Mouse (Mus musculus): ENCODE data around the gene Dstyk. TPM values are rescaled to one million over a fixed set of nuclear protein-coding genes. Genes with fewer than 3 reads are reported as not detected.

The Dstyk gene
- polyA plus RNA-seq, 1 experiment from 2014 or later, result 17.6 TPM

DNA sequence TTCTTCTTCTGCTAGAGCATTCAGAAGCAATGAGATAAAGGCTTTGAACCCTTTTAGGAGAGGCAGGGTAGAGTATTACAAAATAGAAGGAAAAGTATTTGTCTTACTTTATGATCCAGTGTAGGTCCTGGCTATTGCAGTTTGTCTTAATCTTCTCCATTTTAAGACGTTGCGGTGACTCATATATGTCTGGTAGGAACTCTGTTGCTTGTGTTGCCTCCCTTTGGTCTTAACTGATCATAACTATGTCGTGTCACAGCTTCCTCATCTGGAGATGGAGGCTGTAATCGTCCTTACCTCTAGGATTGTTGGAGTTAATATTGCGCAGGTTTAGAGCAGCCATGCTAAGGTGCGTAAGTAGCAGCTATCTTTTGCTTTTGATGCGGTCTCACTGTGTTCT lies 3.3 kb downstream of the Dstyk start:
- 92% methylated on average over 7 of the region's 7 CpGs for WGBS
- Histone ChIP-seq H3K4me1 (peaks cover 19% of the 10 kb centered on the region), H3K4me2 (replicated peaks) (no peak overlapping the region), H3K4me3 (no peak overlapping the region), H3K27ac (replicated peaks) (no peak overlapping the region), H3K27me3 (no peaks in the 10 kb centered on the region), H3K36me3 (peaks cover 5% of the 10 kb centered on the region; the same call in 1 of the 2 replicates), H3K9me3 (no peaks in the 10 kb centered on the region), H3K9ac (replicated peaks) (no peak overlapping the region)
- ATAC-seq (ENCODE audit: low FRiP score, low read depth), result no peak

DNA sequence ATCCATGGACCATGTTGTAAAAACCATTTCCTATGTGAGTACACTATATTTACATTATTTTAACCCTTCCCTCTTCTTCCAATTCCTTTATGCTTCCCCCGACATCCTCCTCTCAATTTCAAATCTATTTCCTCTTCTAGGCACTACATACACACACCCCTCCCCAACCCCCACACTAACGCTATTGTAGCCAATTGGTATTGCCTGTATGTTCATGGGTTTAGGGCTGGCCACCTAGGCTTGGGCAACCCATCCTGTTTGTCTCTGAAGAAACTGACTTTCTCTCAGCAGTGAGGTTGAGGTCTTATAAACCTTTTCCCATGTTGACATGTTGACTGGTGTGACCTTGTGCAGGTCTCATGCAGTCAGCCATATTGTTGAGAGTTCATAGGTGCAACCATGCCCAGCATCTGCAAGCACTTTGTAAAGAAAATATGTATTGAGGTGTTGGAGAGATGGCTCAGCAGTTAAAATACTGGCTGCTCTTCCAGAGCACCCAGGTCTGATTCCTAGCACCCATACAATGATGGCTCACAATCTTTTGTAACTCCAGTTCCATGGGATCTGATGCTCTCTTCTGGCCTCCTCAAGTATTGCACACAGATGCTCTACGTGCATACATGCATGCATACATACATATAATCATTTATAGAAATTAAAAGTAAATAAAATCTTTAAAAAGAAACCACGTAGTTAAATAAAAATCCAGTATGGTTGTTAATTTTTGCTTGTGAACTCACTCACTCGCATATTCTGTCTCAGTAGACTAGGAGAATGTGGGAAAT lies 5.7 kb downstream of the Dstyk start:
- peaks cover 15% of the 10 kb centered on the region for H3K4me1 ChIP-seq
- no peaks in the 10 kb centered on the region for H3K27me3 ChIP-seq
- H3K4me2 ChIP-seq (replicated peaks), result no peak overlapping the region
- peaks cover 5% of the 10 kb centered on the region; the same call in 1 of the 2 replicates for H3K36me3 ChIP-seq
- H3K9me3 ChIP-seq, result no peaks in the 10 kb centered on the region
- ATAC-seq (ENCODE audit: low FRiP score, low read depth), result no peak
- no peak overlapping the region for H3K9ac ChIP-seq (replicated peaks)
- WGBS, result 93% methylated on average over 5 of the region's 5 CpGs
- no peak overlapping the region for H3K4me3 ChIP-seq
- H3K27ac ChIP-seq (replicated peaks), result no peak overlapping the region

DNA sequence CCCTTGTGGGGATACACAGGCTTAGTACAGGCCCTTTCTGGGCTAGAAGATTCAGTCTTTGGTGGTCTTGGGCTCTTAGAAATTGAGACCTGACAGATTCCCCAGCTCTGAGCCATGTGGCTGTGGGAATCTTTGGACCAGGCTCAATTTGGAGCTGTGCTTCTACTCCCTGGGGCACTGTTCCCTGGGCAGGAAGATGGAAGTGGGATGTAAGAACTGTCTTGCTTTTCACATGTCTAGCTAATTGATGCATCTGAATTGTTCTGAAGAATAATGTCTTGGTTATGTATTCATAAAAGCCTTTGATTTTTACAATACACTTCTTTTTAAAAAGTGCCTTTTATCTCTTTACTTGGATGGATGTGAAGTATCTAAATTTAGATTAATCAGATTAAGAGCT lies 8.2 kb downstream of the Dstyk start:
- Histone ChIP-seq H3K27ac (replicated peaks) (no peak overlapping the region), H3K4me1 (peaks cover 6% of the 10 kb centered on the region), H3K9ac (replicated peaks) (no peak overlapping the region), H3K36me3 (peaks cover 5% of the 10 kb centered on the region; the same call in 1 of the 2 replicates), H3K9me3 (no peaks in the 10 kb centered on the region), H3K4me3 (no peak overlapping the region), H3K4me2 (replicated peaks) (no peak overlapping the region), H3K27me3 (no peaks in the 10 kb centered on the region)
- ATAC-seq (ENCODE audit: low FRiP score, low read depth), result no peak

- ATAC-seq (ENCODE audit: low FRiP score, low read depth), result no peak
- no peak overlapping the region for H3K4me2 ChIP-seq (replicated peaks)
- WGBS, result 65% methylated on average over 3 of the region's 3 CpGs
- no peak overlapping the region for H3K9ac ChIP-seq (replicated peaks)
- H3K27me3 ChIP-seq, result no peaks in the 10 kb centered on the region
- H3K4me3 ChIP-seq, result no peak overlapping the region
- peaks cover 4% of the 10 kb centered on the region for H3K4me1 ChIP-seq
- H3K36me3 ChIP-seq, result peaks cover 5% of the 10 kb centered on the region; the same call in 1 of the 2 replicates
- 0 out of 2 replicates have a peak overlapping the region, but pooled peaks have one; percentile 35 for H3K27ac ChIP-seq (replicated peaks)
- no peaks in the 10 kb centered on the region for H3K9me3 ChIP-seq
Observed at GRCm38 (mm10) chr1:132430818-132431217, 13.5 kb downstream of the Dstyk start.

GRCm38 (mm10) chr1:132431716-132432115 lies 14.4 kb downstream of the Dstyk start:
- no peaks in the 10 kb centered on the region for H3K9me3 ChIP-seq
- H3K9ac ChIP-seq (replicated peaks), result no peak overlapping the region
- no peak for ATAC-seq (ENCODE audit: low FRiP score, low read depth)
- WGBS, result 89% methylated on average over 9 of the region's 9 CpGs
- peaks cover 4% of the 10 kb centered on the region; the same call in 1 of the 2 replicates for H3K4me1 ChIP-seq
- H3K27me3 ChIP-seq, result no peaks in the 10 kb centered on the region
- H3K4me3 ChIP-seq, result no peak overlapping the region
- H3K27ac ChIP-seq (replicated peaks), result no peak overlapping the region
- no peak overlapping the region for H3K4me2 ChIP-seq (replicated peaks)
- H3K36me3 ChIP-seq, result peaks cover 5% of the 10 kb centered on the region; the same call in 1 of the 2 replicates

GRCm38 (mm10) chr1:132433349-132433748 lies 16.0 kb downstream of the Dstyk start:
- Histone ChIP-seq H3K4me3 (no peak overlapping the region), H3K9ac (replicated peaks) (no peak overlapping the region), H3K36me3 (peaks cover 8% of the 10 kb centered on the region; the same call in 1 of the 2 replicates), H3K4me1 (peaks cover 4% of the 10 kb centered on the region; the same call in 1 of the 2 replicates), H3K27me3 (no peaks in the 10 kb centered on the region), H3K4me2 (replicated peaks) (no peak overlapping the region), H3K9me3 (no peaks in the 10 kb centered on the region), H3K27ac (replicated peaks) (no peak overlapping the region)
- WGBS, result 81% methylated on average over 5 of the region's 5 CpGs
- no peak for ATAC-seq (ENCODE audit: low FRiP score, low read depth)

DNA sequence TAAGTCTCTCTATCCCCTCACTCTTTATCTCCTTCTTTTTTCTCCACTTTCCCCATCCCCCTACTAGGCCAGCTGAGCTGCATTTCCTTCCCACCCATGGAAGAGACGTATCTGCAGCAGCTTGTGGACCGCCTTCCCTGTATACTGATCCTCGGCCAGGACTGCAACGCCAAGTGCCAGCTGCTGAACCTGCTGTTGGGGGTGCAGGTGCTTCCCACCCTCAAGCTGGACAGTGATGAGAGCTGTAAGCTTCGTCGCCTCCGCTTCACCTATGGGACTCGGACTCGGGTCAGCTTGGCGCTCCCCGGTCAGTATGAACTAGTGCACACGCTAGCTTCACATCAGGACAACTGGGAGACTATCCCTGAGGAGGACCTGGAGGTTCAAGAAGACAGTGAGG lies 16.7 kb downstream of the Dstyk start:
- WGBS, result 88% methylated on average over 12 of the region's 12 CpGs
- Histone ChIP-seq H3K4me3 (no peak overlapping the region), H3K36me3 (peaks cover 12% of the 10 kb centered on the region; the same call in 1 of the 2 replicates), H3K9ac (replicated peaks) (no peak overlapping the region), H3K4me2 (replicated peaks) (no peak overlapping the region), H3K4me1 (peaks cover 4% of the 10 kb centered on the region; the same call in 1 of the 2 replicates), H3K9me3 (no peaks in the 10 kb centered on the region), H3K27me3 (no peaks in the 10 kb centered on the region), H3K27ac (replicated peaks) (no peak overlapping the region)
- no peak for ATAC-seq (ENCODE audit: low FRiP score, low read depth)

- peaks cover 21% of the 10 kb centered on the region for H3K36me3 ChIP-seq
- H3K4me2 ChIP-seq (replicated peaks), result no peak overlapping the region
- no peak overlapping the region for H3K9ac ChIP-seq (replicated peaks)
- no peak overlapping the region for H3K27ac ChIP-seq (replicated peaks)
- ATAC-seq (ENCODE audit: low FRiP score, low read depth), result no peak
- H3K4me3 ChIP-seq, result no peak overlapping the region
- 0 out of 2 replicates have a peak, but pooled peaks cover 4% of the 10 kb centered on the region for H3K9me3 ChIP-seq
- H3K4me1 ChIP-seq, result no peaks in the 10 kb centered on the region
- no peaks in the 10 kb centered on the region for H3K27me3 ChIP-seq
- WGBS, result 76% methylated on average over 4 of the region's 4 CpGs
Observed at GRCm38 (mm10) chr1:132436320-132436958, 19.1 kb downstream of the Dstyk start.

- H3K27me3 ChIP-seq, result no peaks in the 10 kb centered on the region
- 76% methylated on average over 1 of the region's 1 CpGs for WGBS
- no peak overlapping the region for H3K4me2 ChIP-seq (replicated peaks)
- H3K9ac ChIP-seq (replicated peaks), result no peak overlapping the region
- no peak overlapping the region for H3K4me3 ChIP-seq
- H3K9me3 ChIP-seq, result 0 out of 2 replicates have a peak, but pooled peaks cover 4% of the 10 kb centered on the region
- no peak overlapping the region for H3K27ac ChIP-seq (replicated peaks)
- no peak for ATAC-seq (ENCODE audit: low FRiP score, low read depth)
- H3K36me3 ChIP-seq, result peaks cover 25% of the 10 kb centered on the region
- H3K4me1 ChIP-seq, result no peaks in the 10 kb centered on the region
Observed at GRCm38 (mm10) chr1:132436960-132437359, 19.6 kb downstream of the Dstyk start.

GRCm38 (mm10) chr1:132437389-132437788 lies 20.0 kb downstream of the Dstyk start:
- no peaks in the 10 kb centered on the region for H3K4me1 ChIP-seq
- H3K4me3 ChIP-seq, result no peak overlapping the region
- H3K4me2 ChIP-seq (replicated peaks), result no peak overlapping the region
- peaks cover 29% of the 10 kb centered on the region for H3K36me3 ChIP-seq
- H3K9ac ChIP-seq (replicated peaks), result no peak overlapping the region
- ATAC-seq (ENCODE audit: low FRiP score, low read depth), result no peak
- H3K27me3 ChIP-seq, result no peaks in the 10 kb centered on the region
- no peak overlapping the region for H3K27ac ChIP-seq (replicated peaks)
- H3K9me3 ChIP-seq, result 0 out of 2 replicates have a peak, but pooled peaks cover 4% of the 10 kb centered on the region
- WGBS, result 80% methylated on average over 5 of the region's 5 CpGs

DNA sequence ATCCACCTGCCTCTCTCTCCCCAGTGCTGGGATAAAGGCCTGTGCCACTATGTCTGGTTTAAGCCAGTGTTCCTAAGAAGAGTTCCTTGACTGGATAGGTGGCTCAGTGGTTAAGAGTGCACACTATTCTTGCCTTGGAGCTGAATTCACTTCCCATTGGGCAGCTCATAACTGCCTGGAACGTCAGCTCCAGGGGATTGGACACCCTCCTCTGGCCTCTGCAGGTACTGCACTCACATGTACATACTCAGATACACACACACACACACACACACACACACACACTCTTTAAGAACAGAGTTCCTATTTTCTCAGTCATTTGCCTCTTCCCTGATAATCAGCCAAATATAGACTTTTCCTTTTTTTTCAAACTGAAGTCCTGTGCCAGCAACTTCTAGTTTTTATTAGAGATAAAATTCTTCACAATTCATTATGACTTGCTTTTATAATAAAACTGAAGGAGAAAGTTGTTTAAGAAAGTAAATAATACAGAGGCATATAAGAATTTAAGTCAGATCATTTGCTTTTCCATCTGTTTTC lies 23.6 kb downstream of the Dstyk start:
- no peaks in the 10 kb centered on the region for H3K4me1 ChIP-seq
- H3K27me3 ChIP-seq, result no peaks in the 10 kb centered on the region
- ATAC-seq (ENCODE audit: low FRiP score, low read depth), result no peak
- H3K9ac ChIP-seq (replicated peaks), result no peak overlapping the region
- WGBS, result 77% methylated on average over 1 of the region's 1 CpGs
- peaks cover 26% of the 10 kb centered on the region for H3K36me3 ChIP-seq
- H3K27ac ChIP-seq (replicated peaks), result no peak overlapping the region
- H3K4me3 ChIP-seq, result no peak overlapping the region
- 0 out of 2 replicates have a peak, but pooled peaks cover 4% of the 10 kb centered on the region for H3K9me3 ChIP-seq
- H3K4me2 ChIP-seq (replicated peaks), result no peak overlapping the region

DNA sequence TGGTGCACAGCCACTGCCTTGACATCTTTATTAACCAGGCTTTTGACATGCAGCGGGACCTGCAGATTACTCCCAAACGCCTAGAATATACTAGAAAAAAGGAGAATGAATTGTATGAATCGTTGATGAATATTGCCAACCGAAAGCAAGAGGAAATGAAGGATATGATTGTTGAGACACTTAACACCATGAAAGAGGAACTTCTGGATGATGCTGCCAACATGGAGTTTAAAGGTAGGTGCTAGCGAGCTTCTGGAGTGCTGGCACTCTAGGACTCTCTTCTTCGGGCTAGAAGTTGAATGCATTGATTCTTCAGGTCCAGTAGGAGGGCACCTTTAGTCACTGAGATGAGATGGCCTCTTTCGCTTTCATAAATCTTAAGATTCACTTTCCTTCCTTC lies 32.4 kb downstream of the Dstyk start:
- WGBS, result 95% methylated on average over 7 of the region's 7 CpGs
- Histone ChIP-seq H3K4me2 (replicated peaks) (no peak overlapping the region), H3K9ac (replicated peaks) (no peak overlapping the region), H3K9me3 (no peaks in the 10 kb centered on the region), H3K27me3 (no peaks in the 10 kb centered on the region), H3K27ac (replicated peaks) (no peak overlapping the region), H3K4me3 (no peak overlapping the region), H3K36me3 (peaks cover 39% of the 10 kb centered on the region), H3K4me1 (no peaks in the 10 kb centered on the region)
- ATAC-seq (ENCODE audit: low FRiP score, low read depth), result no peak

All from midbrain, embryonic 12.5 days (tissue).